Mouse (Mus musculus): ENCODE data around the gene Lin52. TPM values are rescaled to one million over a fixed set of nuclear protein-coding genes. Genes with fewer than 3 reads are reported as not detected.

Gene Lin52
- polyA plus RNA-seq (2012; rRNA removed) = 24.5 and 40.8 TPM in 2 replicates

DNA sequence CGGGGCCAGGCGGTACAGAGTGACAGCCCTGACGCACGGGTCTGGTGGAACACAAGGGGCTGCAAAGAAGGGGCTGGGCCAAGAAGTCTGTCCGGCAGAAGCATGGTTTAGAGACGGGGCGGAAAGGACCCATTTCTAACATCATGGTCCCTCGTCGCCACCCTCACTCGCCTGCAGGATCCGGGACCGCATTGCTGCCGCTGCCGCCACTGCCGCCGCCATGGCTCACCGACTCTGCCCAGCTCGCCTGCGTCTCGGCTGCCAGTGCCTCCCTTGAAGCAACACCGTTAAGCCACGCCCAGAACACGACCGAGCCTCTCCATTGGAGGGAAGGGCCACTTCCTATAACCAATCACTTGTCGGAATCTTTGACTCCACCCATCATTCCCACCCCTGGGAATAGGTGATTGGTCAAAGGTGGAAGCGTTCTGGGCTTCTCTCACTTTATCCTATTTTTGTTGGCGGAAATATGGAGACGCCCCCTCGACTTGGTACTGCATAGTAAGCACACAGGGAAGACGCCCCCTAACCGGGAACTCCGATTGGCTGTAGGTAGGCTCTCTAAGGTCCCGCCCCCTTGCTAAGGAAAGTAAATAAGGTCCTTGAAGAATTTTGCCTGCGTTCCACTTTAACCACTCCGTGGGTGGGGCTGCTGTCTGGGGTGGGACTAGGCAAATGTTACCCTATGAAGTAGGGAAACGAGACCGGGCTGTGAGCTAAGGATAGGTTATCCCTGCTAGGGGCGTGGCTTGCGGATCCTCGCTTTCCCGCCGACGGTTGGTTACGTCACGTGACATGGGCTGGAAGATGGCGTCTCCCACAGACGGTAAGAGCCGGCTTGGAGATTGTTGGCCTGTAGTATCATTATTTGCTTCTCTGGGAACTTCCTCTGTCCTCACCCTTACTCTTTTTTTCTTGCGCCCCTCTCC is at the start of gene Lin52, which contains the start of gene Aldh6a1:
Lin52 (plus strand) TSS at position 705 of the 929 bp plus-strand sequence.
Aldh6a1 (minus strand) TSS at position 287 of the 929 bp plus-strand sequence.
- peak; percentile 100 for DNase-seq (ENCODE audit: low read depth)
- TF ChIP-seq POLR2A (IDR thresholded peaks at IDR 0.05; ENCODE audit: borderline replicate concordance, extremely low read depth, insufficient read depth, insufficient read length, poor library complexity, severe bottlenecking) (peak; percentile 86), CTCF (IDR thresholded peaks at IDR 0.05; ENCODE audit: borderline replicate concordance, extremely low read depth, insufficient read depth, insufficient read length) (no peak)

DNA sequence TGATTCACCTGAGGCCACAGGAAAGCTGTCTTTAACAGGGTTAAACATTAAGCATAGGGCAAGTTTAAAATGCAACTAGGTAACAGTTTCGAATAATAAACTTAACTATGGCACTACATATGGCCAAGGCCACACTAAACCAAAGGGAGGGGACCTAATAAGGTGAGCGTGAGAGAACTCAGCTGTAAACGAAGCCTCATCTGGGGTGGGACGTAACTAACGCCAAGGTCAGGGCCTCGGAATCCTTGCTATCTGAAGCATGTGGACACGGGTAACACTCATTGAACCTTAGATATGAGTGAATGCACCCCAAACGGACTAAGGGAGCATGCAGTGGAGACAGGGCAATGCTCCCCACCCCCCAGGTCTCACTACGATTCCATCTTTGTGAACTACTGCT is 48.3 kb upstream of the Lin52 start:
- no peak for DNase-seq (ENCODE audit: low read depth)
- no peak for TF ChIP-seq POLR2A (IDR thresholded peaks at IDR 0.05; ENCODE audit: borderline replicate concordance, extremely low read depth, insufficient read depth, insufficient read length, poor library complexity, severe bottlenecking)
- TF ChIP-seq CTCF (IDR thresholded peaks at IDR 0.05; ENCODE audit: borderline replicate concordance, extremely low read depth, insufficient read depth, insufficient read length) = no peak

DNA sequence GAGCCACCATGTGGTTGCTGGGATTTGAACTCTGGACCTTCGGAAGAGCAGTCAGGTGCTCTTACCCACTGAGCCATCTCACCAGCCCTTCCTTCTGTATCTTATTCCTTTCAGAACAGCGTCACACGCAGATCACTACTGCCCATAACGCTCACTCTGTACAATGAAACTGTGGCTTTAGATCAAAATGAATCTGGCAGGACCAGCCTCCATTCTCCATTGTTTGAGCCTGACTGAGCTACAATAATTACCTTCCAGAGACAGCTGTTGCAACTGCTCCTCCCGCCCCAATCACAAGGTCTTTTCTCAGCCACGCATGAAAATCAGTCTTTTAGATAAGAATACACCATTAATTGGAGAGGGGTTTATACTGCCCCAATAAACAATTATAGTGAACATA is 46.7 kb upstream of the Lin52 start:
- peak; percentile 27 for DNase-seq (ENCODE audit: low read depth)
- TF ChIP-seq POLR2A (IDR thresholded peaks at IDR 0.05; ENCODE audit: borderline replicate concordance, extremely low read depth, insufficient read depth, insufficient read length, poor library complexity, severe bottlenecking) (no peak), CTCF (IDR thresholded peaks at IDR 0.05; ENCODE audit: borderline replicate concordance, extremely low read depth, insufficient read depth, insufficient read length) (no peak)

DNA sequence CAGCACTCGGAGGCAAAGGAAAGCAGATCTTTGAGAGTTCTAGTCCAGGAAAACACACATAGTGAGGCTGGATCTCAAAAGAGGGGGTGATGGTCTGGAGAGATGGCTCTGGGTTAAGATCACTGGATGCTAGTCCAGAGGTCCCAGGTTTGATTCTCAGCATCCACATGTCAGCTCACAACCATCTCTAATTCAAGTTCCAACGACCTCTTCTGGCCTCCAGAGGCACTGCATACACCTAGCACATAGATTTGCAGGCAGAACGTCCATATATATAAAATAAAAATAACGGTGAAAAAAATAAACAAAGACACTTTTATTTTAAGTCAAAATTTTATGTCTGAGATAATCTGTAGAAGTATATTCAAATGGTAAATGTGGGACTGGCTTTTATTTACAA is 44.0 kb upstream of the Lin52 start:
- TF ChIP-seq CTCF (IDR thresholded peaks at IDR 0.05; ENCODE audit: borderline replicate concordance, extremely low read depth, insufficient read depth, insufficient read length) (no peak), POLR2A (IDR thresholded peaks at IDR 0.05; ENCODE audit: borderline replicate concordance, extremely low read depth, insufficient read depth, insufficient read length, poor library complexity, severe bottlenecking) (no peak)
- DNase-seq (ENCODE audit: low read depth) = no peak

DNA sequence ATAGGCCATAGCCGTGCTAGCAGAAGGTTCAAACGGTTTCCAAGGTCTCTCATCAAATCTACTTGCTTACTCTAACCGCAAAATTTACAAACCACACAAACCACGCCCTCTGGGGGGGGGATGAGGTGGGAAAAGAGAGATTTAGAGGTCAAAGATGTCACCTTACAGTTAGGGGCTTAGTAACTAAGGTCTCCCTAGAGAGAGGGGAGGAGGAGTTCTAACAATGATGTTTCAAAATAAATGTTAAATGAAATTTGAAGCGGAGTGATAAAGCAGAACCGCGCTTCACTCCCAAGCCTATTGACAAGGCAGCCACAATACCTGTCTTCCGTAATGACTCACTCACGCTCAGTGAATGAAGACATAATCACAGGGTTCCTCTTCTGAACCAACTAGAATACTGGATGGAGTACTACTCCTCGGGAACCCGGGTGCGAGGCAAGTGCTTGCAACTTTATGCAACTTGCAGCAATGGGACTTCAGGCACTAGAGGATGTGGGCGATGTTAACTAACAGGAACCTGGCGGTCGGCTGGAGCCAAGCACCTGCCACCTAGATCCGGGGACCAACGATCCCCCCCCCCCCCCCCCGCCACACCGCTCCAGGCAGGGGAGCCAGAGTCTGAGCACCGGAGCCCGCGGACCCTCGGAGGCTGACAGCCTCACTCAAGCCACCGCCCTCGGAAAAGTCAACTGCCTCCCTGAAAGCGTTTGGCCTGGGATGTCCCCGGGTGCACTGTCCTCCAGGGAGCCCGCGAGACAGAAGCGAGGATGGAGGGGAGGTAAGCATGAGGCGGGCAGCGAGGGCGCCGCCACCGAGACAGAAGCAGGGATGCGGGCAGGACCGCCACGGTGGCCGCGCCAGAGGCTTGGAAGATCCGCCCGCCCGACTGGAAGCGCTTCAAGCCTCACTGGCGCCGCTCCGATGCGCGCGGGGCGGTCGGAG is 43.1 kb upstream of the Lin52 start:
- DNase-seq (ENCODE audit: low read depth) = peak; percentile 56
- TF ChIP-seq POLR2A (IDR thresholded peaks at IDR 0.05; ENCODE audit: borderline replicate concordance, extremely low read depth, insufficient read depth, insufficient read length, poor library complexity, severe bottlenecking) = no peak
- no peak for TF ChIP-seq CTCF (IDR thresholded peaks at IDR 0.05; ENCODE audit: borderline replicate concordance, extremely low read depth, insufficient read depth, insufficient read length)

DNA sequence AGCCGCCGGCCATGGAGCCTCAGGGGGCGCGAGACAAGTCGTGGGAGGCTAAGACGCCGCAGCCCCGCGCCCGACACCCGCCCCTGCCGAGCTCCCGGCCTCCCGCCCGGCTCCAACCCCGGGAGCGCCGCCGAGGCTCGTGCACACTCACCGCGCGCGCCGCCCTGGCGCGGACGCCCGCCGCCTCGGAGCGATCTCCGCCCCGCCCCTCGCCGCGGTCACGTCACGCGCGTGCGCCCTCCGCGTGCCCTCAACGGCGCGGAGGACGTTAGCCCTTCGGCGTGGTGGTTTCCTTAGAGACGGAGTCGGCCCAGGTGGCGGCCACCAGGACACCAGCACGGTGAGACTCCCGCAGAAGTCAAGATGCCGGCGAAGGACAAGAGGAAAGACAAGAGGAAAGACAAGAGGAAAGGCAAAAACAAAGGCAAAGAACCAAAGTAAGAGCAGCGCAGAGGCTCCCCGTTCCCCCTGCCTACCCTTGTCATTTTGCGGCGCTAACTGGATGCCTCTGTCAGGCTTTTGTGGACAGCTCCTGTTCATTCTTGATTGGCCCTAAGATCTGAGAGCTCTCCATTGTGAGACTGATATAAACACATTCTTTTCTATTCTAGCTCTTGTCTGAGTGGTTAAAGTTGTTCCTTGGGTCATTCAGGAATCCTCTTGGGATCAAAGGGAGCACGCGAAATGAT is 42.3 kb upstream of the Lin52 start, which contains the start of the genes Entpd5 and Bbof1:
Entpd5 (minus strand) TSS at position 211 of the 689 bp plus-strand sequence.
Bbof1 (plus strand) TSS at position 253 of the 689 bp plus-strand sequence.
- TF ChIP-seq POLR2A (IDR thresholded peaks at IDR 0.05; ENCODE audit: borderline replicate concordance, extremely low read depth, insufficient read depth, insufficient read length, poor library complexity, severe bottlenecking) = peak; percentile 98
- no peak for TF ChIP-seq CTCF (IDR thresholded peaks at IDR 0.05; ENCODE audit: borderline replicate concordance, extremely low read depth, insufficient read depth, insufficient read length)

DNA sequence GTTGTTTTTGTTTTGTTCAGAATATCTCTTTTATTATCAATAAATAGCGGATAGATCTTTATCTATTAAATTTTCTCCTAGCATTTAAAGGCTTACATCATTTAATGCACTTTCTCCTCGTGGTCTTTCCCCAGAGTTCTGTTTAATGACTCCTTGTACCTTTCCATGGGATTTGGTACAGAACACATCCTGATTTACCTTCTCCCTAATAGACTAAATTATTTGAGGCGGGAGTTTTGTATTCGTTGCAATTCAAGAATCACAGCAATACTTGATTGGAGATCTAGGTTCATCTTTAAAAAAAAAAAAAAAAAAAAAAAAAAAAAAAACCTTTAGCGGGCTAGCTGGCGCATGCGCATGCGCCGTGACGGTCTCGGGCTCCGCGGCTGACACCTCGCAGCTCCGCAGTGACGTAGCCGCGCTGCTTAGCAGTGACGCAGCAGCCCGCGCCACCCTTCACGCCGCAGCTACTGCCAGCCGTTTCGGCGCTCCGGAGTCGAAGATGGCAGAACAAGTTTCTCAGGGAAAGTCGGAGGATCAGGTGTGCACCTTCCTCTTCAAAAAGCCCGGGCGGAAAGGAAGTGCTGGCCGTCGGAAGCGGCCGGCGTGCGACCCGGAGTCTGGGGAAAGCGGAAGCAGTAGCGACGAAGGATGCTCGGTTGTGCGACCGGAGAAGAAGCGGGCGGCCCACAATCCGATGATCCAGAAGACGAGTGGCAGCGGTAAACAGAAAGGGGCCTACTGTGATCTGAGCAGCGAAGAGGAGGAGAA is 34.2 kb upstream of the Lin52 start, which contains the start of gene Rnf113a2:
Rnf113a2 (plus strand) TSS at position 363 of the 771 bp plus-strand sequence.
- TF ChIP-seq CTCF (IDR thresholded peaks at IDR 0.05; ENCODE audit: borderline replicate concordance, extremely low read depth, insufficient read depth, insufficient read length) (no peak), POLR2A (IDR thresholded peaks at IDR 0.05; ENCODE audit: borderline replicate concordance, extremely low read depth, insufficient read depth, insufficient read length, poor library complexity, severe bottlenecking) (peak; percentile 45; the same call in 1 of the 2 replicates)
- peak; percentile 97 for DNase-seq (ENCODE audit: low read depth)

More for the DNA sequence above, 42.3 kb upstream of the Lin52 start, which contains the start of the genes Entpd5 and Bbof1:
- peak; percentile 94 for DNase-seq (ENCODE audit: low read depth)

DNA sequence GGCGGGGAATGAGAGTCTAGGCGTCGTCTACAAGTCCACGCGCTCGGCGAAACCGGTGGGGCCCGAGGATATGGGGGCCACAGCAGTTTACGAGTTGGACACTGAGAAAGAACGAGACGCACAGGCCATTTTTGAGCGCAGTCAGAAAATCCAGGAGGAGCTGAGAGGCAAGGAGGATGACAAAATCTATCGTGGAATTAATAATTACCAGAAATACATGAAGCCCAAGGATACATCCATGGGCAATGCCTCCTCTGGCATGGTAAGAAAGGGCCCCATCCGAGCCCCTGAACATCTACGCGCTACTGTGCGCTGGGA is 33.7 kb upstream of the Lin52 start:
- TF ChIP-seq POLR2A (IDR thresholded peaks at IDR 0.05; ENCODE audit: borderline replicate concordance, extremely low read depth, insufficient read depth, insufficient read length, poor library complexity, severe bottlenecking) (no peak), CTCF (IDR thresholded peaks at IDR 0.05; ENCODE audit: borderline replicate concordance, extremely low read depth, insufficient read depth, insufficient read length) (no peak)
- no peak for DNase-seq (ENCODE audit: low read depth)

DNA sequence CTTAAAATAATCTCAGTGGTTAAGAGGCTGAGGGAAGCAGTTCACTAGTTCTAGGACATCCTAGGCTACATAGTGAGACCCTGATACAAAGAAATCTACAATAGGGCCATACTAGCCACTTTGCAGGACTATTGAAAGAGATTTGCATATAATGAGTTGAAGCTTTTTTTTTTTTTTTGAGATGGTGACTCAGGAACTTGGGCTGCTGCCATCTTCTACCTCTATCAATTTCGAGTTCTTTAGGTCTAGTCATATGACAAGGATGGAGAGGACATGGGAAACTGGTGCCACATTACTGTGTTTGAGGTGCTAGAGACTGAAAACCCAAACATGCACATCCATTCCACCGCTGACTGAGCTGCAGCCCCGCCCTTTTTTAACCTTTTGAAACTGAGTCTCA is 27.2 kb upstream of the Lin52 start:
- no peak for DNase-seq (ENCODE audit: low read depth)
- TF ChIP-seq POLR2A (IDR thresholded peaks at IDR 0.05; ENCODE audit: borderline replicate concordance, extremely low read depth, insufficient read depth, insufficient read length, poor library complexity, severe bottlenecking) (no peak), CTCF (IDR thresholded peaks at IDR 0.05; ENCODE audit: borderline replicate concordance, extremely low read depth, insufficient read depth, insufficient read length) (no peak)

DNA sequence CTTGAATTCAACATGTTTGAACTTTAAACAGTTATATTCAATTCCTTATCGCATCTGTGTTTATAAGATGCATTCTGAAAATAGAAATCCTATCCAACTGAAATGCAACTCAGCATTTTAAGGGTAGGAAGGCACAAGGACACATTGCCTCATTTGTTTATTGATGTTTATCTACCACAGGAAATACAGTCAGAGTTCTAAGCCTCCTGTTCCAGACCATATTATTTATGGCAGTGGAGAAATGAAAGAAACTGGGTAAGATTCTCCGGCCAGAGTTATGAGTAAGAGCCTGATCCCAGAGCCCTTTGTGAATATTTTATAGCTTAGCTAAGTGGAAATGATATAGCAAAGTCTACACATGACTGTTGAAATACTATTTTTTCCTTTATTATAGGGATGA is 21.4 kb upstream of the Lin52 start:
- no peak for DNase-seq (ENCODE audit: low read depth)
- TF ChIP-seq POLR2A (IDR thresholded peaks at IDR 0.05; ENCODE audit: borderline replicate concordance, extremely low read depth, insufficient read depth, insufficient read length, poor library complexity, severe bottlenecking) (no peak), CTCF (IDR thresholded peaks at IDR 0.05; ENCODE audit: borderline replicate concordance, extremely low read depth, insufficient read depth, insufficient read length) (no peak)
